Mouse (Mus musculus) stomach, postnatal 0 days (tissue): Measurements from ENCODE around the gene Acaa1b.

Source experiments
- CTCF ChIP-seq: IDR thresholded peaks from 2 replicates; pipeline ENCODE4 v1.5.1; 2016; ENCODE audit warnings: antibody characterized with exemption, low read depth, mild to moderate bottlenecking, moderate library complexity
- EP300 ChIP-seq: optimal IDR thresholded peaks from 2 replicates; pipeline ENCODE3; 2016; ENCODE audit warnings: antibody characterized with exemption

DNA sequence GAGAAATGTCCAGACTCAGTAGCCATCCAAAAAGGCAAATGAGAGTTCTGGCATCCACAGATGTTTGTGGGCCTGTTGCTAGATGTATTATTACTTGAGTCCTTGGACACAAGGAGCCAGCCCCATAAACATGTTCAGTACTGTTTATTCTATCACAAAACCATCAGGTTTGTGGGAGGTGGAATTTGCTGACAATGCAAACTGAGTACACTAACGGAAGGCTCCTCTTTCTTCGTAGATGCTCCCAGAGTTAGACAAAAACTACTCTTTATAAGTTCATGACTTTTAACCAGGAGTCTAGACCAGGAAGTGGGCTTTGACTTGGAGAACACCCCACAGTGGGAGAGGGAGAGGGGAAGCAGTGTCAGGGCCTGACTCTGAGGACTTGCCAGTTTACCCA, 10.7 kb upstream of the Acaa1b start:
- TF ChIP-seq CTCF (no peak), EP300 (no peak)
